Mouse (Mus musculus): ENCODE measurements around the gene Hes6. TPM values are rescaled to one million over a fixed set of nuclear protein-coding genes. Genes with fewer than 3 reads are reported as not detected.

The Hes6 gene
- polyA plus RNA-seq, 2 experiments = 82.8 to 91.0 TPM

GRCm38 (mm10) chr1:91380453-91381090 is 33.3 kb downstream of the Hes6 start:
- peak; percentile 86 for DNase-seq (ENCODE audit: low spot score)
- Histone ChIP-seq H3K27me3 (ENCODE audit: control insufficient read depth, insufficient read depth, low read length) (no peaks in the 10 kb centered on the region), H3K4me2 (replicated peaks; ENCODE audit: low read depth, low read length, severe bottlenecking) (no peak overlapping the region), H3K27ac (replicated peaks; ENCODE audit: low read depth, low read length) (no peak overlapping the region), H3K9ac (ENCODE audit: low read depth, low read length, severe bottlenecking) (no peak overlapping the region), H3K36me3 (ENCODE audit: control insufficient read depth, insufficient read depth, low read length) (peaks cover 95% of the 10 kb centered on the region), H3K4me3 (replicated peaks; ENCODE audit: low read length) (no peak overlapping the region), H3K9me3 (ENCODE audit: control insufficient read depth, low read length) (no peaks in the 10 kb centered on the region), H3K4me1 (ENCODE audit: control insufficient read depth, insufficient read depth, low read length) (no peaks in the 10 kb centered on the region)
- TF ChIP-seq POLR2A (IDR thresholded peaks at IDR 0.05; ENCODE audit: borderline replicate concordance, extremely low read depth, insufficient read depth, insufficient read length) = no peak
- ATAC-seq (ENCODE audit: low FRiP score, low read depth) = peak; percentile 73
- 61% methylated on average over 7 of the region's 7 CpGs for WGBS

- H3K27ac ChIP-seq (replicated peaks; ENCODE audit: low read depth, low read length) = no peak overlapping the region
- H3K4me2 ChIP-seq (replicated peaks; ENCODE audit: low read depth, low read length, severe bottlenecking) = no peak overlapping the region
- ATAC-seq (ENCODE audit: low FRiP score, low read depth) (peak; percentile 13; the same call in 1 of the 2 replicates), DNase-seq (ENCODE audit: low spot score) (no peak)
- H3K36me3 ChIP-seq (ENCODE audit: control insufficient read depth, insufficient read depth, low read length) = peaks cover 87% of the 10 kb centered on the region
- H3K4me3 ChIP-seq (replicated peaks; ENCODE audit: low read length) = no peak overlapping the region
- no peaks in the 10 kb centered on the region for H3K4me1 ChIP-seq (ENCODE audit: control insufficient read depth, insufficient read depth, low read length)
- WGBS = 91% methylated on average over 6 of the region's 6 CpGs
- H3K9ac ChIP-seq (ENCODE audit: low read depth, low read length, severe bottlenecking) = no peak overlapping the region
- no peaks in the 10 kb centered on the region for H3K9me3 ChIP-seq (ENCODE audit: control insufficient read depth, low read length)
- TF ChIP-seq POLR2A (IDR thresholded peaks at IDR 0.05; ENCODE audit: borderline replicate concordance, extremely low read depth, insufficient read depth, insufficient read length) = no peak
- H3K27me3 ChIP-seq (ENCODE audit: control insufficient read depth, insufficient read depth, low read length) = no peaks in the 10 kb centered on the region
These were observed 40.4 kb downstream of the Hes6 start for GRCm38 (mm10) chr1:91373414-91373835.

- Histone ChIP-seq H3K36me3 (ENCODE audit: control insufficient read depth, insufficient read depth, low read length) (peaks cover 54% of the 10 kb centered on the region), H3K27ac (replicated peaks; ENCODE audit: low read depth, low read length) (no peak overlapping the region), H3K4me1 (ENCODE audit: control insufficient read depth, insufficient read depth, low read length) (0 out of 2 replicates have a peak, but pooled peaks cover 2% of the 10 kb centered on the region), H3K4me3 (replicated peaks; ENCODE audit: low read length) (no peak overlapping the region), H3K9ac (ENCODE audit: low read depth, low read length, severe bottlenecking) (no peak overlapping the region), H3K27me3 (ENCODE audit: control insufficient read depth, insufficient read depth, low read length) (peaks cover 5% of the 10 kb centered on the region; the same call in 1 of the 2 replicates), H3K9me3 (ENCODE audit: control insufficient read depth, low read length) (no peaks in the 10 kb centered on the region), H3K4me2 (replicated peaks; ENCODE audit: low read depth, low read length, severe bottlenecking) (no peak overlapping the region)
- WGBS = 87% methylated on average over 23 of the region's 23 CpGs
- DNase-seq (ENCODE audit: low spot score) (no peak), ATAC-seq (ENCODE audit: low FRiP score, low read depth) (no peak)
- no peak for TF ChIP-seq POLR2A (IDR thresholded peaks at IDR 0.05; ENCODE audit: borderline replicate concordance, extremely low read depth, insufficient read depth, insufficient read length)
These were observed 43.8 kb downstream of the Hes6 start for GRCm38 (mm10) chr1:91370055-91370454.

GRCm38 (mm10) chr1:91369408-91369807 is 44.4 kb downstream of the Hes6 start:
- H3K4me2 ChIP-seq (replicated peaks; ENCODE audit: low read depth, low read length, severe bottlenecking) = no peak overlapping the region
- no peak overlapping the region for H3K4me3 ChIP-seq (replicated peaks; ENCODE audit: low read length)
- 65% methylated on average over 4 of the region's 4 CpGs for WGBS
- DNase-seq (ENCODE audit: low spot score) (no peak), ATAC-seq (ENCODE audit: low FRiP score, low read depth) (no peak)
- H3K36me3 ChIP-seq (ENCODE audit: control insufficient read depth, insufficient read depth, low read length) = peaks cover 47% of the 10 kb centered on the region
- no peak for TF ChIP-seq POLR2A (IDR thresholded peaks at IDR 0.05; ENCODE audit: borderline replicate concordance, extremely low read depth, insufficient read depth, insufficient read length)
- peaks cover 5% of the 10 kb centered on the region; the same call in 1 of the 2 replicates for H3K27me3 ChIP-seq (ENCODE audit: control insufficient read depth, insufficient read depth, low read length)
- H3K27ac ChIP-seq (replicated peaks; ENCODE audit: low read depth, low read length) = no peak overlapping the region
- 0 out of 2 replicates have a peak, but pooled peaks cover 2% of the 10 kb centered on the region for H3K4me1 ChIP-seq (ENCODE audit: control insufficient read depth, insufficient read depth, low read length)
- H3K9me3 ChIP-seq (ENCODE audit: control insufficient read depth, low read length) = no peaks in the 10 kb centered on the region
- H3K9ac ChIP-seq (ENCODE audit: low read depth, low read length, severe bottlenecking) = no peak overlapping the region

GRCm38 (mm10) chr1:91367295-91367694 is 46.5 kb downstream of the Hes6 start:
- ATAC-seq (ENCODE audit: low FRiP score, low read depth) (no peak), DNase-seq (ENCODE audit: low spot score) (no peak)
- WGBS = 90% methylated on average over 3 of the region's 3 CpGs
- Histone ChIP-seq H3K9ac (ENCODE audit: low read depth, low read length, severe bottlenecking) (no peak overlapping the region), H3K4me3 (replicated peaks; ENCODE audit: low read length) (no peak overlapping the region), H3K36me3 (ENCODE audit: control insufficient read depth, insufficient read depth, low read length) (peaks cover 26% of the 10 kb centered on the region), H3K27ac (replicated peaks; ENCODE audit: low read depth, low read length) (no peak overlapping the region), H3K9me3 (ENCODE audit: control insufficient read depth, low read length) (no peaks in the 10 kb centered on the region), H3K27me3 (ENCODE audit: control insufficient read depth, insufficient read depth, low read length) (peaks cover 5% of the 10 kb centered on the region; the same call in 1 of the 2 replicates), H3K4me1 (ENCODE audit: control insufficient read depth, insufficient read depth, low read length) (0 out of 2 replicates have a peak, but pooled peaks cover 2% of the 10 kb centered on the region), H3K4me2 (replicated peaks; ENCODE audit: low read depth, low read length, severe bottlenecking) (no peak overlapping the region)
- TF ChIP-seq POLR2A (IDR thresholded peaks at IDR 0.05; ENCODE audit: borderline replicate concordance, extremely low read depth, insufficient read depth, insufficient read length) = no peak

Data from limb, embryonic 14.5 days (tissue).